Mouse (Mus musculus): Measurements from ENCODE around the gene Maats1. TPM values are rescaled to one million over a fixed set of nuclear protein-coding genes. Genes with fewer than 3 reads are reported as not detected.

The Maats1 gene
- polyA plus RNA-seq, 1 experiment from 2014 or later = 1.0 TPM

DNA sequence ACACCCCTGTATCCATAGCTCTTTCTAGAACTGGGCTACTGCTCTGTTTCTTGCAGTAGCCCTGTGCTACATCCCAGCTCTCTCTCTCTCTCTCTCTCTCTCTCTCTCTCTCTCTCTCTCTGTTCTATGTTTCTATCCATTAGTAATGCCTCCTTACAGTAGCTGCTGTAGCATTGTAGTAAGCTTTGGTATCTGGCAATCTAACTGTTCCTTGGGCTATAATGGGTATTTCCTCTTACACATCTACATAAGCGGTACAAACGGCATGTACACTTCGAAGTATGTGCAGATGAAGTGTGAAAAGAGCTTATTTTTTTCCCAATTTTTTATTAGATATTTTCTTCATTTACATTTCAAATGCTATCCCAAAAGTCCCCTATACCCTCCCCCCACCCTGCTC lies 38.0 kb upstream of the Maats1 start:
- no peak overlapping the region for H3K4me2 ChIP-seq (ENCODE audit: low read length)
- H3K36me3 ChIP-seq (ENCODE audit: control insufficient read depth, insufficient read depth, low read length) = no peaks in the 10 kb centered on the region
- no peak overlapping the region for H3K27ac ChIP-seq (replicated peaks; ENCODE audit: low read depth, low read length)
- H3K9me3 ChIP-seq (ENCODE audit: control insufficient read depth, low read length) = no peaks in the 10 kb centered on the region
- H3K4me3 ChIP-seq (replicated peaks; ENCODE audit: low read depth, low read length) = no peak overlapping the region
- H3K4me1 ChIP-seq (ENCODE audit: control insufficient read depth, insufficient read depth, low read length) = peaks cover 8% of the 10 kb centered on the region; the same call in 1 of the 2 replicates
- H3K27me3 ChIP-seq (ENCODE audit: control insufficient read depth, insufficient read depth, low read length) = no peaks in the 10 kb centered on the region
- WGBS = 93% methylated on average over 3 of the region's 3 CpGs
- H3K9ac ChIP-seq (replicated peaks; ENCODE audit: low read length) = no peak overlapping the region
- no peak for ATAC-seq (ENCODE audit: low FRiP score, low TSS enrichment)
- no peak for DNase-seq

DNA sequence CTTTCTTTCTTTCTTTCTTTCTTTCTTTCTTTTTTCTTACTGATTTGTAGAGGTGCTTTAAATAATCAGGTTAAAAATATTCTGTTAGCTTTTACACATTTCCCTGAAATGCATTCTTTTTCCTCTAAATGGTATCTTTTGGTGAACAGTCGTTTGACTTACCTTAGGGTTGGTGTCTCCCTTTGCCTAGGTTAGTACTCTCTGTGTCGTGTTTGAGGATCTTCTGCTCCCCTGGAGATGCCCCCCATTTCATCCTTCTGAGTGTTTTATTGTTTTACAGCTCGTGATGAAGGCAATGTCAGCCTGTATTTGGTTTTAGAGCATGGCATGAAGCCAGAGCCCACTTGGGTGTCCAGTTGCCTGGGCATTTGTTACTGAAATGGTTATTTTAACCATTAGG lies 37.5 kb upstream of the Maats1 start:
- ATAC-seq (ENCODE audit: low FRiP score, low TSS enrichment) = no peak
- Histone ChIP-seq H3K27me3 (ENCODE audit: control insufficient read depth, insufficient read depth, low read length) (no peaks in the 10 kb centered on the region), H3K27ac (replicated peaks; ENCODE audit: low read depth, low read length) (no peak overlapping the region), H3K9me3 (ENCODE audit: control insufficient read depth, low read length) (no peaks in the 10 kb centered on the region), H3K4me1 (ENCODE audit: control insufficient read depth, insufficient read depth, low read length) (peaks cover 8% of the 10 kb centered on the region; the same call in 1 of the 2 replicates), H3K9ac (replicated peaks; ENCODE audit: low read length) (no peak overlapping the region), H3K36me3 (ENCODE audit: control insufficient read depth, insufficient read depth, low read length) (no peaks in the 10 kb centered on the region), H3K4me3 (replicated peaks; ENCODE audit: low read depth, low read length) (no peak overlapping the region), H3K4me2 (ENCODE audit: low read length) (no peak overlapping the region)
- 54% methylated on average over 3 of the region's 3 CpGs for WGBS
- DNase-seq = no peak

DNA sequence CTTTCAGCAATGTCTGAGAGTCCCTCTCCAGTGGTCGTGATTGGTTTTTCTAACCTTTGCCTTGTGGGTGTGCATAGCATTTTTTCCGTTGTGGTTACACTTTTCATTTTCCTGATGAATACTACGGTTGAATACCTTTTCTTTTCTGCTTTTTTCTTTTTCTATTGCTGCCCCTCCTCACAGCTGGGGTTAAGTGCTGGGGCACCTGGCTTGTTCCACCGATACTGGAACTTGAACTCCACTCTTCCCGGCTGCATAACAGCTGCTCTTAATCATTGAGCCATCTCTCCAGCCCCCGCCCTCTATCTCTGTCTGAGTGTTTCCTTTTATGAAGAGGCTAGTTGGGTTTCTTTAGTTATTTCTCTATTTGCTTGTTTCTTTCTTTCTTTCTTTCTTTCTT lies 37.1 kb upstream of the Maats1 start:
- 77% methylated on average over 6 of the region's 6 CpGs for WGBS
- H3K4me3 ChIP-seq (replicated peaks; ENCODE audit: low read depth, low read length) = no peak overlapping the region
- no peak for ATAC-seq (ENCODE audit: low FRiP score, low TSS enrichment)
- H3K9ac ChIP-seq (replicated peaks; ENCODE audit: low read length) = no peak overlapping the region
- H3K4me2 ChIP-seq (ENCODE audit: low read length) = no peak overlapping the region
- H3K27me3 ChIP-seq (ENCODE audit: control insufficient read depth, insufficient read depth, low read length) = no peaks in the 10 kb centered on the region
- no peaks in the 10 kb centered on the region for H3K9me3 ChIP-seq (ENCODE audit: control insufficient read depth, low read length)
- no peak overlapping the region for H3K27ac ChIP-seq (replicated peaks; ENCODE audit: low read depth, low read length)
- no peaks in the 10 kb centered on the region for H3K36me3 ChIP-seq (ENCODE audit: control insufficient read depth, insufficient read depth, low read length)
- no peak for DNase-seq
- peaks cover 8% of the 10 kb centered on the region; the same call in 1 of the 2 replicates for H3K4me1 ChIP-seq (ENCODE audit: control insufficient read depth, insufficient read depth, low read length)

DNA sequence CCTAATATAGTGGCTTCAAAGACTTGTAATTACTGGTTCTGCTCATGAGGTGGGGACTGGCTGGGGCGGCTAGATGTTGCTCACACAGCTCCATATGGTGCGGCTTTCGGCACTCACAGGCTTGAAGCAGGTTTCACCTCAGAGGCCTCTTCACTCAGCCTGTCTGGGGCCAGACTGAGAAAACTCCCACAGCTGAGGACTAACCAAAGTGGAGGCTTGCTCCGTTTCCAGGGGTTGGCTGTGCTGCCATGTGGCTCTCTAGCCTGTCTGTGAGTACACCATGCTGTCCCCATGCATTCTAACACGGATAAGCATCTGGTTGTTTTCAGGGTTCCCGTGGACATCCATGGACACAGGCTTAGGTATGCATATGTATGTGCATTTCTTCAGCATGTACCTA lies 36.6 kb upstream of the Maats1 start:
- Histone ChIP-seq H3K4me2 (ENCODE audit: low read length) (no peak overlapping the region), H3K4me3 (replicated peaks; ENCODE audit: low read depth, low read length) (no peak overlapping the region), H3K27ac (replicated peaks; ENCODE audit: low read depth, low read length) (no peak overlapping the region), H3K27me3 (ENCODE audit: control insufficient read depth, insufficient read depth, low read length) (no peaks in the 10 kb centered on the region), H3K9me3 (ENCODE audit: control insufficient read depth, low read length) (no peaks in the 10 kb centered on the region), H3K9ac (replicated peaks; ENCODE audit: low read length) (no peak overlapping the region), H3K4me1 (ENCODE audit: control insufficient read depth, insufficient read depth, low read length) (peaks cover 8% of the 10 kb centered on the region; the same call in 1 of the 2 replicates), H3K36me3 (ENCODE audit: control insufficient read depth, insufficient read depth, low read length) (no peaks in the 10 kb centered on the region)
- WGBS = 87% methylated on average over 6 of the region's 6 CpGs
- ATAC-seq (ENCODE audit: low FRiP score, low TSS enrichment) = no peak
- DNase-seq = no peak

DNA sequence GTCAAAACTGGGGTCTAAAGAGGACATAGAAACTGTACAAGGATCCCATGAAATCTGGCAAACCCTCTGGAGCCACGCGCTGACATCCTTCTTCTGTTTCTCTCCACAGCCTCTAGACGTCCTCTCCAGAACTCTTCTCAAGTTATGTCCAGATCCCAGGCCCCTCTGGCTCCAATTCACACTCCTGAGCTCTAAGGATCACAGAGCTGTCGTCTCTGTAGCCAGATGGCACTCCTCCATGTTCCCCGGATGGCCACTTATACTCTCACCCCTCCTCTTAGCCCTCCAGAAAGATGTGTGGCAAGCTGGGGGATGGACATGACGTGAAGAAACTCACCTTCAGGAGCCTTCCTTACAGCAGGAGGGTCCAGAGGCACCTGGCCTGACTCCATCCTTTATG lies 35.6 kb upstream of the Maats1 start:
- Histone ChIP-seq H3K4me3 (replicated peaks; ENCODE audit: low read depth, low read length) (no peak overlapping the region), H3K9me3 (ENCODE audit: control insufficient read depth, low read length) (no peaks in the 10 kb centered on the region), H3K27ac (replicated peaks; ENCODE audit: low read depth, low read length) (no peak overlapping the region), H3K27me3 (ENCODE audit: control insufficient read depth, insufficient read depth, low read length) (no peaks in the 10 kb centered on the region), H3K4me1 (ENCODE audit: control insufficient read depth, insufficient read depth, low read length) (peaks cover 8% of the 10 kb centered on the region; the same call in 1 of the 2 replicates), H3K4me2 (ENCODE audit: low read length) (no peak overlapping the region), H3K9ac (replicated peaks; ENCODE audit: low read length) (no peak overlapping the region), H3K36me3 (ENCODE audit: control insufficient read depth, insufficient read depth, low read length) (no peaks in the 10 kb centered on the region)
- ATAC-seq (ENCODE audit: low FRiP score, low TSS enrichment) = no peak
- no peak for DNase-seq
- 84% methylated on average over 6 of the region's 6 CpGs for WGBS

DNA sequence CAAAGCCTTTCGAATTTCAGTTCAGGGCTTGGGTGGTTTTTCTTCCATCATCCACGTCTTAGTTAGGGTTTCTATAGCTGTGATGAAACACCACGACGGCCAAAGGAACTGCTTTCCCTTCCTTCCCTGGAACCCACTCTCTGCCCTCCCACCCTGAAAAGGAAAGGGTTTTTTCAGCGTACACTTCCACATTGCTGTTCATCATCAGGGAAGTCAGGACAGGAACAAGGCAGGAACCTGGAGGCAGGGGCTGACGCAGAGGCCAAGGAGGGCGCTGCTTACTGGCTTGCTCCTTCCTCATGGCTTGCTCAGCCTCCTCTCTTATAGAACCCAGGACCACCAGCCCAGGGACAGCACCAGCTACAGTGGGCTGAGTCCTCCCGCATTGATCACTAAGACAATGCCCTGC lies 34.9 kb upstream of the Maats1 start:
- no peaks in the 10 kb centered on the region for H3K36me3 ChIP-seq (ENCODE audit: control insufficient read depth, insufficient read depth, low read length)
- DNase-seq (no peak), ATAC-seq (ENCODE audit: low FRiP score, low TSS enrichment) (peak; percentile 38; the same call in 1 of the 2 replicates)
- H3K4me1 ChIP-seq (ENCODE audit: control insufficient read depth, insufficient read depth, low read length) = peaks cover 8% of the 10 kb centered on the region; the same call in 1 of the 2 replicates
- peak overlapping the region; percentile 51 for H3K4me2 ChIP-seq (ENCODE audit: low read length)
- no peaks in the 10 kb centered on the region for H3K9me3 ChIP-seq (ENCODE audit: control insufficient read depth, low read length)
- peak overlapping the region; percentile 54; the same call in 1 of the 2 replicates for H3K9ac ChIP-seq (replicated peaks; ENCODE audit: low read length)
- peak overlapping the region; percentile 76 for H3K27ac ChIP-seq (replicated peaks; ENCODE audit: low read depth, low read length)
- H3K4me3 ChIP-seq (replicated peaks; ENCODE audit: low read depth, low read length) = peak overlapping the region; percentile 19
- 48% methylated on average over 8 of the region's 8 CpGs for WGBS
- H3K27me3 ChIP-seq (ENCODE audit: control insufficient read depth, insufficient read depth, low read length) = no peaks in the 10 kb centered on the region

DNA sequence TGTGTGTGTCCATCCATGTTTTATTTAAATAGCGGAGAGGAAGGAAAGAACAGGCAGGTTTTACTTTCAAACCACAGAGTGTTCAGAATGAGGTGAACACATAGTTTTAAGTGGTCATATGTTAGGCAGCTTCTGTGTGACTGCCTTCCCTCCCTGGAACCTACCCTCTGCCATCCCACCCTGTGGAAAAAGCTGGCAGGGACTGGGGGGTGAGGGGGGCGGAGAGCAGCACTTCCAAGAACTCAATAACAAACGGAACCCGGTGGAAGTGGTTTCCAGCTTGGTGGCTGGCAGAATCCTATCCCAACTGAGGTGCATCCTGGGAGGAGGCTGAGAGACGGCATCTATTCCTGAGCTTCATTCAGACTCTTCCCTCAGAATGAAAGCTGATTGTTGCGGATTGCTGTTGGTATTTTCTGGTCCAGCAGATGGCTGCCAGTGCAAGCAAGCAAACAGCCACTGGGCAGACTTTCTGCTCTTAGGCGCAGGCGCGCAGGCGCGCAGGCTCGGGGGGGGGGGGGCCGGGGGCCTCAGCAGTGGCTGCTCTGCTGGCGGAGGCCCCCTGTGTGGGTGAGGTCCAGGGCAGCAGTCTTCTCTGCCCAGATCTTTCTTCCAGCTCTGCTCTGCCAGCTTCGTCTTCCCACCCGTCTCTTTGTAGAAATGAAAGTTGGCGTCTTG lies 34.4 kb upstream of the Maats1 start:
- Histone ChIP-seq H3K9me3 (ENCODE audit: control insufficient read depth, low read length) (no peaks in the 10 kb centered on the region), H3K9ac (replicated peaks; ENCODE audit: low read length) (peak overlapping the region; percentile 54), H3K27ac (replicated peaks; ENCODE audit: low read depth, low read length) (peak overlapping the region; percentile 76), H3K27me3 (ENCODE audit: control insufficient read depth, insufficient read depth, low read length) (no peaks in the 10 kb centered on the region), H3K4me2 (ENCODE audit: low read length) (peak overlapping the region; percentile 51), H3K4me3 (replicated peaks; ENCODE audit: low read depth, low read length) (peak overlapping the region; percentile 19), H3K36me3 (ENCODE audit: control insufficient read depth, insufficient read depth, low read length) (no peaks in the 10 kb centered on the region), H3K4me1 (ENCODE audit: control insufficient read depth, insufficient read depth, low read length) (peaks cover 8% of the 10 kb centered on the region; the same call in 1 of the 2 replicates)
- DNase-seq (peak; percentile 83), ATAC-seq (ENCODE audit: low FRiP score, low TSS enrichment) (peak; percentile 83; the same call in 1 of the 2 replicates)
- WGBS = 30% methylated on average over 16 of the region's 17 CpGs

DNA sequence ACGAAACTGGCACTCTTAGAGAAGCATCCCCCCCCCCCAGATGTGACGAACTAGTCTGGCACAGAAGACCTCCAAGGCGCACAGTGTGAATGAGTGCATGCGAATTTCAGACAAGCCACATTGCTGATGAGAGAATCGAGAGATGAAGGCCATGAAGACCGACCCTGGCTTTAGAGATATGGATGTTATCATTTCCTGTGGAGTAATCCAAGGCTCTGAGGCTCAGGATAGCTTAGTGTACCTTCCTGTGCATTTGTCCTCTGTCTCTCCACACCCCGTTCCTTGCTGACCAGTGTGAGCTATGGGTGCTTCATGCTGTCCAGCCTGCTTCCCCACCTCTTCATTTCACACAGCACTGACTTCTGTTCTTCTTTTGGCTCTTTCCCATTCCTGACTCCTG lies 33.2 kb upstream of the Maats1 start:
- no peaks in the 10 kb centered on the region for H3K9me3 ChIP-seq (ENCODE audit: control insufficient read depth, low read length)
- H3K4me2 ChIP-seq (ENCODE audit: low read length) = no peak overlapping the region
- no peaks in the 10 kb centered on the region for H3K36me3 ChIP-seq (ENCODE audit: control insufficient read depth, insufficient read depth, low read length)
- no peaks in the 10 kb centered on the region for H3K27me3 ChIP-seq (ENCODE audit: control insufficient read depth, insufficient read depth, low read length)
- DNase-seq (no peak), ATAC-seq (ENCODE audit: low FRiP score, low TSS enrichment) (no peak)
- no peak overlapping the region for H3K27ac ChIP-seq (replicated peaks; ENCODE audit: low read depth, low read length)
- 85% methylated on average over 7 of the region's 7 CpGs for WGBS
- peaks cover 8% of the 10 kb centered on the region; the same call in 1 of the 2 replicates for H3K4me1 ChIP-seq (ENCODE audit: control insufficient read depth, insufficient read depth, low read length)
- no peak overlapping the region for H3K9ac ChIP-seq (replicated peaks; ENCODE audit: low read length)
- H3K4me3 ChIP-seq (replicated peaks; ENCODE audit: low read depth, low read length) = no peak overlapping the region

Measured in midbrain, embryonic 14.5 days (tissue).